Mouse (Mus musculus) brain, embryonic 14.5 days (tissue): Measurements from ENCODE around the gene Wnt7a.

Source experiments
- CTCF ChIP-seq: fragments of 200-500 bp; IDR thresholded peaks from 2 replicates; pipeline ENCODE4 v1.5.1; 2012; ENCODE audit warnings: inconsistent platforms, mild to moderate bottlenecking, moderate library complexity, borderline replicate concordance; ENCODE audit not compliant: insufficient read depth, insufficient read length; ENCODE audit errors: extremely low read depth
- POLR2A ChIP-seq: fragments of 200-500 bp; IDR thresholded peaks from 2 replicates; pipeline ENCODE4 v1.6.1; 2012; ENCODE audit warnings: mild to moderate bottlenecking, inconsistent platforms, borderline replicate concordance; ENCODE audit not compliant: poor library complexity, insufficient read depth, insufficient read length, severe bottlenecking; ENCODE audit errors: extremely low read depth

- TF ChIP-seq POLR2A (no peak), CTCF (no peak)
Observed at GRCm38 (mm10) chr6:91346906-91347156, 64.3 kb downstream of the Wnt7a start.
